Mouse (Mus musculus) erythroblast, embryonic 14.5 days (primary cell): ENCODE measurements at regions not wholly inside any gene's neighbourhood (a gene's known extent, or its start where the extent isn't known, plus 50 kb on each side); places are given as distances from the start of the nearest gene placed in this dataset.

Experiments used
- GATA1 ChIP-seq: IDR thresholded peaks from 2 replicates; pipeline ENCODE4 v1.6.1; 2012; ENCODE audit warnings: low read length, inconsistent platforms, mixed read lengths
- TAL1 ChIP-seq: IDR thresholded peaks from 3 replicates; pipeline ENCODE4 v1.6.1; 2012; ENCODE audit warnings: low read length, inconsistent platforms, mixed read lengths

DNA sequence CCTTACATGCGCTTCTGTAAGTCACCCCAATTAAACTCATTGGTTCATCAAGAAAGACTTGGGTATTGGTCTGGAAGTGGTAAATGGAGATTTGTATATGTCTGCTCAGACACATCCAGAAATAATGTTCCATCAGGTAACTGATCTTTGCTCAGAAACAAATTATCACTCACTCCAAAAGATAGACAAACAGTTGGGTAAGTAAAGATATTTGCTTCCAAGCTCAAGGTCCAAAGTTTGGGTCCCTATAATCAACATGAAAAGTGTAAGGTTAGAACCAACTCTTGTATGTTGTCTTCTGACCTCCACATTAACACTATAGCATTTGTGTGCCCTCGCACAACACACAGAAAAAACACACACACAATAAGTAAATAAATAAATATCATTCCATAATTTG is 232.0 kb downstream of the Rnf144a start:
- TF ChIP-seq GATA1 = no peak
- TF ChIP-seq TAL1 = no peak
